Mouse (Mus musculus) CD8-positive naive resting alpha-beta T cell, adult 57 days (primary cell): Measurements from ENCODE around the gene Gm13271. TPM values are rescaled to one million over a fixed set of nuclear protein-coding genes. Genes with fewer than 3 reads are reported as not detected.

ENCODE experiments used
- total RNA-seq: library from RNA; stranded (reverse); gene quantifications from one replicate; pipeline ENCODE4 v1.2.4, GENCODE M21; 2023

Gene Gm13271
- not detected for total RNA-seq

DNA sequence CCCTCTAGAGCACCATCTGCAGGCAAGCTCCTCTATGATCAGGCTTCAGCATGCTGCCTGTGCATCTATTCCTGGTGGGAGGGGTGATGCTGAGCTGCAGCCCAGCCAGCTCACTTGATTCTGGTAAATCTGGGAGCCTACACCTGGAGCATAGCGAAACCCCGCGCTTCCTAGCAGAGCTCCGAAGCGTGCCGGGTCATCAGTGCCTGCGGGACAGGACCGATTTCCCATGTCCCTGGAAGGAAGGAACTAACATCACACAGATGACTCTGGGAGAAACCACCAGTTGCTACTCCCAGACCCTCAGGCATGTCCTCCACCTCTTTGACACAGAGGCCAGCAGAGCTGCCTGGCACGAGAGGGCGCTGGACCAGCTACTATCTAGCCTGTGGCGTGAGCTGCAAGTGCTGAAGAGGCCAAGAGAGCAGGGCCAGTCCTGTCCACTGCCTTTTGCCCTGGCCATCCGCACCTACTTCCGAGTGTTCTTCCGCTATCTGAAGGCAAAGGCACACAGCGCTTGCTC lies at the start of gene Gm13271:
TSS of gene Gm13271 (plus strand) at position 51 of the 523 bp plus-strand sequence.

GRCm38 (mm10) chr4:88721791-88722721 lies 32.6 kb upstream of the Gm13271 start, which contains the start of the genes Gm26566 and Klhl9:
TSS of gene Gm26566 (plus strand) at chr4:88721805.
TSS of gene Klhl9 (minus strand) at chr4:88722465.

DNA sequence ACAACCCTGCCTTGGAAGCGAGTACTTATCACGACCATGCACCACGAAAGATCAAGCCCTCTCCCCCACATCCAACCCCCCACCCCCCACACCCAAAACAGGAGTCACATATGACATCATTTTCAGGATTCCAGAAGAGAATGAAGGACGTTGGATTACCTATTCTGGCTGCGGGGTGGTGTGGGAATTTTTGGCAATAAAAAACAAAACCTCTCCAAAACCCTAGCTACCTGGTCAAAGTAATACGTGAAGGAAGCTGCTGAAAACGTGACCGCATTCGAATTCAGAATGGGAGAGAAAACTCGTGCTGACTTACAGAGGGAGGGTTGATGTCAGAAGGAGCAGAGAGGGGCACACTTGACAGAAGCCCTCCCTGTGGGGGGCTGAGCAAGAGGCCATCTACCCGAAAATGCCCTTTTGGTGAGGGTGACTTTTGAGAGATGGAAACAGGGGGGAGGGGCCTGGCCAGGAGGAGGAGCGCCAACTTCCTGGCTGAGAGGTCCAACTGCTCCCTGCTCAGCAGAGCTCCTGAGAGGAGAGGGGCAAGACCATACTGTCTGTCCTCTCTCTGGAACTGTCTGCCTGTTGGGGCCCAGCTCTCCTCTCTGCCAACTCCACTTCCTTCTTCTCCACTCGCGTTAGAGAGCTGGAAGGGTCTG lies 5.1 kb downstream of the Gm13271 start, which contains the start of gene Gm13283:
TSS of gene Gm13283 (plus strand) at position 510 of the 659 bp plus-strand sequence.

DNA sequence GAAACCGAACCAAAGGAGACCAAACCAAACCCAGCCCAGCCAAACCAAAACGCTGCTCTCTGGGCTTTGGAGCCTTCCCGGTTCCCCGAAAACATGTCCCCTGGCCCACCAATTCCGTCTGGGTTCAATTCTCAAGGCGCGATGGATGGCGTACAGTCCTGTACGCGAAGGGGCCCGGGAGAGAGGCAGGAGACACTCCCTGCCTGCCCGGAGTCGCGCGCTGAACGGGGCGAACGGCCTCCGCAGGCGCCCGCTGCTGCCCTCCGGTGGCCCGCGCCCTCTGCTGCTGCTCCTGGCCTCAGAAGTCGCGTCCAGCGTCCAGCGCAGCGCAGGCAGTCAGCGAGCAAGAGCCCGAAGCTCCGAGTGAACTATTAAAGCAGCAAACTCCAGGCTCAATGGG lies 18.9 kb downstream of the Gm13271 start, which contains the start of gene Gm13290:
TSS of gene Gm13290 (plus strand) at position 301 of the 400 bp plus-strand sequence.

GRCm38 (mm10) chr4:88776622-88777021 lies 22.0 kb downstream of the Gm13271 start, which contains the start of gene Gm13289:
TSS of gene Gm13289 (plus strand) at chr4:88776922.

GRCm38 (mm10) chr4:88779550-88779949 lies 24.9 kb downstream of the Gm13271 start, which contains the start of gene Gm13272:
TSS of gene Gm13272 (plus strand) at chr4:88779850.

DNA sequence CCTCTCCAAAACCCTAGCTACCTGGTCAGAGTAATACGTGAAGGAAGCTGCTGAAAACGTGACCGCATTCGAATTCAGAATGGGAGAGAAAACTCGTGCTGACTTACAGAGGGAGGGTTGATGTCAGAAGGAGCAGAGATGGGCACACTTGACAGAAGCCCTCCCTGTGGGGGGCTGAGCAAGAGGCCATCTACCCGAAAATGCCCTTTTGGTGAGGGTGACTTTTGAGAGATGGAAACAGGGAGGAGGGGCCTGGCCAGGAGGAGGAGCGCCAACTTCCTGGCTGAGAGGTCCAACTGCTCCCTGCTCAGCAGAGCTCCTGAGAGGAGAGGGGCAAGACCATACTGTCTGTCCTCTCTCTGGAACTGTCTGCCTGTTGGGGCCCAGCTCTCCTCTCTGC lies 27.2 kb downstream of the Gm13271 start, which contains the start of gene Ifnz:
TSS of gene Ifnz (plus strand) at position 301 of the 400 bp plus-strand sequence.

GRCm38 (mm10) chr4:88785409-88785808 lies 30.7 kb downstream of the Gm13271 start, which contains the start of gene Gm13276:
TSS of gene Gm13276 (plus strand) at chr4:88785709.

DNA sequence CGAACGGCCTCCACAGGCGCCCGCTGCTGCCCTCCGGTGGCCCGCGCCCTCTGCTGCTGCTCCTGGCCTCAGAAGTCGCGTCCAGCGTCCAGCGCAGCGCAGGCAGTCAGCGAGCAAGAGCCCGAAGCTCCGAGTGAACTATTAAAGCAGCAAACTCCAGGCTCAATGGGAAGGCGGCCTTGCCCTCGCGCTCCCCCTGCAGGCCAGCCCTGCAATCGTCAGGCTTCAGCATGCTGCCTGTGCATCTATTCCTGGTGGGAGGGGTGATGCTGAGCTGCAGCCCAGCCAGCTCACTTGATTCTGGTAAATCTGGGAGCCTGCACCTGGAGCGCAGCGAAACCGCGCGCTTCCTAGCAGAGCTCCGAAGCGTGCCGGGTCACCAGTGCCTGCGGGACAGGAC lies 33.7 kb downstream of the Gm13271 start, which contains the start of gene Gm13277:
TSS of gene Gm13277 (plus strand) at position 231 of the 400 bp plus-strand sequence.

DNA sequence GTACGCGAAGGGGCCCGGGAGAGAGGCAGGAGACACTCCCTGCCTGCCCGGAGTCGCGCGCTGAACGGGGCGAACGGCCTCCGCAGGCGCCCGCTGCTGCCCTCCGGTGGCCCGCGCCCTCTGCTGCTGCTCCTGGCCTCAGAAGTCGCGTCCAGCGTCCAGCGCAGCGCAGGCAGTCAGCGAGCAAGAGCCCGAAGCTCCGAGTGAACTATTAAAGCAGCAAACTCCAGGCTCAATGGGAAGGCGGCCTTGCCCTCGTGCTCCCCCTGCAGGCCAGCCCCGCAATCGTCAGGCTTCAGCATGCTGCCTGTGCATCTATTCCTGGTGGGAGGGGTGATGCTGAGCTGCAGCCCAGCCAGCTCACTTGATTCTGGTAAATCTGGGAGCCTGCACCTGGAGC lies 36.6 kb downstream of the Gm13271 start, which contains the start of gene Gm13278:
TSS of gene Gm13278 (plus strand) at position 301 of the 400 bp plus-strand sequence.

DNA sequence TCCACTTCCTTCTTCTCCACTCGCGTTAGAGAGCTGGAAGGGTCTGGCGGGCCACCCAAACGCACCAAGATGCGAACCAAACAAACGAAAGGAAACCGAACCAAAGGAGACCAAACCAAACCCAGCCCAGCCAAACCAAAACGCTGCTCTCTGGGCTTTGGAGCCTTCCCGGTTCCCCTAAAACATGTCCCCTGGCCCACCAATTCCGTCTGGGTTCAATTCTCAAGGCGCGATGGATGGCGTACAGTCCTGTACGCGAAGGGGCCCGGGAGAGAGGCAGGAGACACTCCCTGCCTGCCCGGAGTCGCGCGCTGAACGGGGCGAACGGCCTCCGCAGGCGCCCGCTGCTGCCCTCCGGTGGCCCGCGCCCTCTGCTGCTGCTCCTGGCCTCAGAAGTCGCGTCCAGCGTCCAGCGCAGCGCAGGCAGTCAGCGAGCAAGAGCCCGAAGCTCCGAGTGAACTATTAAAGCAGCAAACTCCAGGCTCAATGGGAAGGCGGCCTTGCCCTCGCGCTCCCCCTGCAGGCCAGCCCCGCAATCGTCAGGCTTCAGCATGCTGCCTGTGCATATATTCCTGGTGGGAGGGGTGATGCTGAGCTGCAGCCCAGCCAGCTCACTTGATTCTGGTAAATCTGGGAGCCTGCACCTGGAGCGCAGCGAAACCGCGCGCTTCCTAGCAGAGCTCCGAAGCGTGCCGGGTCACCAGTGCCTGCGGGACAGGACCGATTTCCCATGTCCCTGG lies 39.4 kb downstream of the Gm13271 start, which contains the start of gene Gm13275:
TSS of gene Gm13275 (plus strand) at position 552 of the 740 bp plus-strand sequence.

DNA sequence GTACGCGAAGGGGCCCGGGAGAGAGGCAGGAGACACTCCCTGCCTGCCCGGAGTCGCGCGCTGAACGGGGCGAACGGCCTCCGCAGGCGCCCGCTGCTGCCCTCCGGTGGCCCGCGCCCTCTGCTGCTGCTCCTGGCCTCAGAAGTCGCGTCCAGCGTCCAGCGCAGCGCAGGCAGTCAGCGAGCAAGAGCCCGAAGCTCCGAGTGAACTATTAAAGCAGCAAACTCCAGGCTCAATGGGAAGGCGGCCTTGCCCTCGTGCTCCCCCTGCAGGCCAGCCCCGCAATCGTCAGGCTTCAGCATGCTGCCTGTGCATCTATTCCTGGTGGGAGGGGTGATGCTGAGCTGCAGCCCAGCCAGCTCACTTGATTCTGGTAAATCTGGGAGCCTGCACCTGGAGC lies 42.4 kb downstream of the Gm13271 start, which contains the start of gene Gm13279:
TSS of gene Gm13279 (plus strand) at position 301 of the 400 bp plus-strand sequence.

GRCm38 (mm10) chr4:88799365-88799764 lies 44.7 kb downstream of the Gm13271 start, which contains the start of gene Gm13285:
TSS of gene Gm13285 (plus strand) at chr4:88799665.

DNA sequence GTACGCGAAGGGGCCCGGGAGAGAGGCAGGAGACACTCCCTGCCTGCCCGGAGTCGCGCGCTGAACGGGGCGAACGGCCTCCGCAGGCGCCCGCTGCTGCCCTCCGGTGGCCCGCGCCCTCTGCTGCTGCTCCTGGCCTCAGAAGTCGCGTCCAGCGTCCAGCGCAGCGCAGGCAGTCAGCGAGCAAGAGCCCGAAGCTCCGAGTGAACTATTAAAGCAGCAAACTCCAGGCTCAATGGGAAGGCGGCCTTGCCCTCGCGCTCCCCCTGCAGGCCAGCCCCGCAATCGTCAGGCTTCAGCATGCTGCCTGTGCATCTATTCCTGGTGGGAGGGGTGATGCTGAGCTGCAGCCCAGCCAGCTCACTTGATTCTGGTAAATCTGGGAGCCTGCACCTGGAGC lies 48.3 kb downstream of the Gm13271 start, which contains the start of gene Gm13287:
TSS of gene Gm13287 (plus strand) at position 301 of the 400 bp plus-strand sequence.

Other genes starting within 250 kb of the Gm13271 start
- not detected for gene Ifnb1, start 232.1 kb upstream of the Gm13271 start, total RNA-seq
- gene Ifna15, start 196.6 kb upstream of the Gm13271 start, total RNA-seq = not detected
- gene Ifna14, start 183.1 kb upstream of the Gm13271 start, total RNA-seq = not detected
- gene Ifna9, start 162.5 kb upstream of the Gm13271 start, total RNA-seq = not detected
- not detected for gene Ifna12, start 151.5 kb upstream of the Gm13271 start, total RNA-seq
- gene C87499, start 120.5 kb upstream of the Gm13271 start, total RNA-seq = not detected
- not detected for gene Ifna13, start 110.4 kb upstream of the Gm13271 start, total RNA-seq
- gene Ifna16, start 77.9 kb upstream of the Gm13271 start, total RNA-seq = not detected
- gene Ifna2, start 71.0 kb upstream of the Gm13271 start, total RNA-seq = not detected
- not detected for gene Ifnab, start 63.5 kb upstream of the Gm13271 start, total RNA-seq
- 1.4 TPM for gene Gm26566, start 33.1 kb upstream of the Gm13271 start, total RNA-seq
- gene Klhl9, start 32.4 kb upstream of the Gm13271 start, total RNA-seq = 38.7 TPM
- not detected for gene Gm13283, start 5.3 kb downstream of the Gm13271 start, total RNA-seq
- gene Gm13290, start 19.0 kb downstream of the Gm13271 start, total RNA-seq = not detected
- not detected for gene Gm13289, start 22.1 kb downstream of the Gm13271 start, total RNA-seq
- gene Gm13272, start 25.0 kb downstream of the Gm13271 start, total RNA-seq = not detected
- not detected for gene Ifnz, start 27.3 kb downstream of the Gm13271 start, total RNA-seq
- gene Gm13276, start 30.8 kb downstream of the Gm13271 start, total RNA-seq = not detected
- gene Gm13277, start 33.8 kb downstream of the Gm13271 start, total RNA-seq = not detected
- not detected for gene Gm13278, start 36.7 kb downstream of the Gm13271 start, total RNA-seq
- gene Gm13275, start 39.6 kb downstream of the Gm13271 start, total RNA-seq = not detected
- not detected for gene Gm13279, start 42.5 kb downstream of the Gm13271 start, total RNA-seq
- not detected for gene Gm13285, start 44.8 kb downstream of the Gm13271 start, total RNA-seq
- gene Gm13287, start 48.4 kb downstream of the Gm13271 start, total RNA-seq = not detected
- not detected for gene Gm13288, start 50.7 kb downstream of the Gm13271 start, total RNA-seq
- not detected for gene Ifna7, start 61.4 kb downstream of the Gm13271 start, total RNA-seq
- not detected for gene Ifna11, start 65.1 kb downstream of the Gm13271 start, total RNA-seq
- gene Ifna6, start 72.5 kb downstream of the Gm13271 start, total RNA-seq = not detected
- not detected for gene Ifna5, start 80.7 kb downstream of the Gm13271 start, total RNA-seq
- not detected for gene Ifna4, start 87.0 kb downstream of the Gm13271 start, total RNA-seq
- not detected for gene Ifna1, start 95.2 kb downstream of the Gm13271 start, total RNA-seq
- gene Ifne, start 125.3 kb downstream of the Gm13271 start, total RNA-seq = not detected